Mouse (Mus musculus) lung, postnatal 36 days (tissue): ENCODE data around the gene Ifngr1.

Source experiments
- DNase-seq: peaks from one replicate; pipeline ENCODE4 v3.0.0; 2022; ENCODE audit warnings: mixed read lengths

Ifngr1 gene

GRCm38 (mm10) chr10:19589626-19590025 is 2.1 kb upstream of the Ifngr1 start:
- DNase-seq, result no peak

- no peak for DNase-seq
These were observed 486 bp upstream of the Ifngr1 start for GRCm38 (mm10) chr10:19591286-19591640.

GRCm38 (mm10) chr10:19592556-19592955 is 807 bp downstream of the Ifngr1 start:
- DNase-seq, result no peak

GRCm38 (mm10) chr10:19593296-19593695 is 1.5 kb downstream of the Ifngr1 start:
- no peak for DNase-seq

GRCm38 (mm10) chr10:19594201-19594905 is 2.6 kb downstream of the Ifngr1 start:
- DNase-seq, result no peak

- no peak for DNase-seq
These were observed 5.1 kb downstream of the Ifngr1 start for GRCm38 (mm10) chr10:19596866-19597265.

- DNase-seq, result no peak
These were observed 6.3 kb downstream of the Ifngr1 start for GRCm38 (mm10) chr10:19598091-19598490.

- DNase-seq, result no peak
These were observed 7.8 kb downstream of the Ifngr1 start for GRCm38 (mm10) chr10:19599331-19600092.

- peak; percentile 60 for DNase-seq
These were observed 8.3 kb downstream of the Ifngr1 start for GRCm38 (mm10) chr10:19600093-19600420.

- peak; percentile 72 for DNase-seq
These were observed 9.8 kb downstream of the Ifngr1 start for GRCm38 (mm10) chr10:19601502-19601901.

- peak; percentile 57 for DNase-seq
These were observed 11.5 kb downstream of the Ifngr1 start for GRCm38 (mm10) chr10:19603231-19603630.

GRCm38 (mm10) chr10:19609125-19609524 is 17.4 kb downstream of the Ifngr1 start:
- no peak for DNase-seq

- peak; percentile 53 for DNase-seq
These were observed 19.9 kb downstream of the Ifngr1 start for GRCm38 (mm10) chr10:19611616-19612015.

GRCm38 (mm10) chr10:19613111-19613753 is 21.5 kb downstream of the Ifngr1 start:
- DNase-seq, result peak; percentile 74

GRCm38 (mm10) chr10:19619736-19620135 is 28.0 kb downstream of the Ifngr1 start:
- DNase-seq, result no peak

- peak; percentile 74 for DNase-seq
These were observed 29.8 kb downstream of the Ifngr1 start, which contains the start of gene Il22ra2 for GRCm38 (mm10) chr10:19621408-19622048. Il22ra2 (plus strand) TSS chr10:19621998.

- DNase-seq, result peak; percentile 56
These were observed 32.9 kb downstream of the Ifngr1 start for GRCm38 (mm10) chr10:19624617-19625016.

- DNase-seq, result no peak
These were observed 35.6 kb downstream of the Ifngr1 start for GRCm38 (mm10) chr10:19627342-19627741.

- DNase-seq, result peak; percentile 75
These were observed 36.0 kb downstream of the Ifngr1 start for GRCm38 (mm10) chr10:19627748-19628147.

GRCm38 (mm10) chr10:19631616-19632195 is 40.0 kb downstream of the Ifngr1 start:
- peak; percentile 23 for DNase-seq

- DNase-seq, result no peak
These were observed 47.1 kb downstream of the Ifngr1 start for GRCm38 (mm10) chr10:19638851-19639250.

- no peak for DNase-seq
These were observed 47.9 kb downstream of the Ifngr1 start for GRCm38 (mm10) chr10:19639630-19640029.

GRCm38 (mm10) chr10:19645119-19645518 is 53.4 kb downstream of the Ifngr1 start:
- no peak for DNase-seq
